Mouse (Mus musculus): ENCODE data around the gene Mnx1.

The Mnx1 gene

GRCm38 (mm10) chr5:29478208-29479197, at the start of gene Mnx1:
TSS of gene Mnx1 (minus strand) at chr5:29478470.
- no peak for DNase-seq

GRCm38 (mm10) chr5:29516432-29516831, 38.2 kb upstream of the Mnx1 start:
- DNase-seq: no peak

GRCm38 (mm10) chr5:29515888-29516287, 37.6 kb upstream of the Mnx1 start:
- DNase-seq: no peak

- DNase-seq: no peak
Measured at GRCm38 (mm10) chr5:29507013-29507412, 28.7 kb upstream of the Mnx1 start.

- no peak for DNase-seq
Measured at GRCm38 (mm10) chr5:29487321-29487720, 9.1 kb upstream of the Mnx1 start.

- no peak for DNase-seq
Measured at GRCm38 (mm10) chr5:29485941-29486320, 7.7 kb upstream of the Mnx1 start.

GRCm38 (mm10) chr5:29484965-29485940, 7.0 kb upstream of the Mnx1 start:
- DNase-seq: no peak

GRCm38 (mm10) chr5:29483801-29484200, 5.5 kb upstream of the Mnx1 start:
- no peak for DNase-seq

GRCm38 (mm10) chr5:29479198-29479593, 926 bp upstream of the Mnx1 start:
- peak; percentile 26 for DNase-seq

GRCm38 (mm10) chr5:29477474-29478207, 629 bp downstream of the Mnx1 start:
- DNase-seq: no peak

GRCm38 (mm10) chr5:29476021-29476420, 2.2 kb downstream of the Mnx1 start:
- DNase-seq: no peak

- no peak for DNase-seq
Measured at GRCm38 (mm10) chr5:29475556-29475955, 2.7 kb downstream of the Mnx1 start.

- DNase-seq: no peak
Measured at GRCm38 (mm10) chr5:29475041-29475440, 3.2 kb downstream of the Mnx1 start.

- DNase-seq: no peak
Measured at GRCm38 (mm10) chr5:29474246-29474960, 3.9 kb downstream of the Mnx1 start.

- DNase-seq: no peak
Measured at GRCm38 (mm10) chr5:29473551-29474245, 4.6 kb downstream of the Mnx1 start.

- no peak for DNase-seq
Measured at GRCm38 (mm10) chr5:29471855-29472665, 6.2 kb downstream of the Mnx1 start.

- no peak for DNase-seq
Measured at GRCm38 (mm10) chr5:29471396-29471795, 6.9 kb downstream of the Mnx1 start.

- no peak for DNase-seq
Measured at GRCm38 (mm10) chr5:29470851-29471394, 7.3 kb downstream of the Mnx1 start.

- no peak for DNase-seq
Measured at GRCm38 (mm10) chr5:29470271-29470670, 8.0 kb downstream of the Mnx1 start.

GRCm38 (mm10) chr5:29469501-29469900, 8.8 kb downstream of the Mnx1 start:
- DNase-seq: no peak

Measured in lung, postnatal 14 days (tissue).